Mouse (Mus musculus): ENCODE measurements around the gene Cd7.
"Not testable (repeated sequence)": the region's sequence is repeated elsewhere in the genome, so short reads cannot be mapped to it uniquely, and the experiment has no call there.

Gene Cd7

GRCm38 (mm10) chr11:121047826-121048399, 8.7 kb upstream of the Cd7 start:
- no peak for DNase-seq (ENCODE audit: low spot score)

DNA sequence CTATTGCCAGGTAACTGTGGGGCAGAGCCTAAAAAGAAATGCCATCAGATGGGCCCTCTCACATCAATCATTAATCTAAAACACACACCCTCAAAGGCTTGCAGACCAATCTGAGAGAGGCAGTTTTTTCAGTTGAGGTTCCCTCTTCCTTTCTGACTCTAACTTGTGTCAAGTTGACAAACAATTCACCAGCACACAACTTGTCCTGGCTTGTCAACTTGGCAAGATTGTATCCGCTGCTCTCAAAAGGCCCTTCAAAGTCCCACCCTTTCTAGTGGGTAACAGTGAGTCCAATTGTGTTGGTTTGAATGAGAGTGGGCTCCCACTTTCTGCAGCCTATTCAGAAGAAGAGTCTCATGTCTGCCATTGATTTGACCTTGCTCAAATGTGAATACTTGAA, 6.1 kb upstream of the Cd7 start:
- no peak for DNase-seq (ENCODE audit: low spot score)

DNA sequence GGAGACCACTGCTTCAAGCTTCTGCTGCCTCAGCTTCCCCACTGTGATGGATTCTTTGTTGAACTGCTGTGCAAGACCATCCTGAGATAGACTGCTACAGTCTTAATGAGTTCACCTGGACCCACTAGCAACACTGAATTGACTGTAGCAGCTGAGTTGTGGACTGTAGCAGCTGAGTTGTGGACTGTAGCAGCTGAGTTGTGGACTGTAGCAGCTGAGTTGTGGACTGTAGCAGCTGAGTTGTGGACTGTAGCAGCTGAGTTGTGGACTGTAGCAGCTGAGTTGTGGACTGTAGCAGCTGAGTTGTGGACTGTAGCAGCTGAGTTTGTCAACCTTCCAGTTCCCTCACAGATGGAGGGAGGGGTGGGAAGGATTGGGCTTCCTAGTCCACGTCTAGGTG, 3.8 kb upstream of the Cd7 start:
- DNase-seq (ENCODE audit: low spot score), result not testable (repeated sequence)

- DNase-seq (ENCODE audit: low spot score), result no peak
Observed at GRCm38 (mm10) chr11:121042480-121042879, 3.3 kb upstream of the Cd7 start.

DNA sequence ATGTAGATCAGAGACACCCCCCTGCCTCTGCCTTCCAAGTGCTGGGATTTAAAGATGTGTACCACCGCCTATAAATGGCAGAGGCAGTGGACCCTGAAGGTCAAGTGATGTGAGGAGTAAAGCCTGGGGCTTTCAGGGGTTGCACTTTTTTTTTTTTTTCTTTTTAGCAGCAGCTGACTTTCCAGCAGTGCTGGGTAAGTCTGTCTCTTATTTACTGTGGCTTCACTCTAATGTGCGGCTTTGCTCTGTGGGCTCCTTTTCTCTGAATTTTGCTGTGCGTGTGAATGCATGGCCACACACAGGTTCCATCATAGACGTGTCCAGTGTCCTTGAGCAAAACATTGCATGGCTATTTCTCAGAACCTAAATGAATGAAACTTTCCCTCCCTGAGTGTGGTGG, 2.4 kb upstream of the Cd7 start:
- no peak for DNase-seq (ENCODE audit: low spot score)

DNA sequence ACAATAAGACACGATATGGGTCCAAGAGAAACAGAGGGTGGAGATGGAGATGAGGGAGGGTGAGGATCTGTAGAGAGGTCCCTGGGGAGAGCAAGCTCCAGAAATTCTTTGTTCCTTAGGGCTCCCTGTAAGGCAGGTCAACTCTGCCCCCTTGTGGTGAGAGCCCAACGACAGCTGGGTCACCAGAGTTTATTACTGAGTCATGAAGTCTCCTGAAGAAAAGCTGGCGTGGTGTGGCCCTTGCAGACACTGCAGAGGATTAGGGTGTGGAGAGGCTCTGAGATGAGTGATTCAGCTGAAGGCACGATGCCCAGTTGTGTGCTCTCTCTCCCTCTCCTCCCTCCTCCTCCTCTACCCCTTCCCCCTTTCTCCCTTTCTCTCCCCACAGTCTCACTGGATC, 2.0 kb upstream of the Cd7 start:
- DNase-seq (ENCODE audit: low spot score), result peak; percentile 87

- DNase-seq (ENCODE audit: low spot score), result no peak
Observed at GRCm38 (mm10) chr11:121038366-121039240, 615 bp downstream of the Cd7 start.

DNA sequence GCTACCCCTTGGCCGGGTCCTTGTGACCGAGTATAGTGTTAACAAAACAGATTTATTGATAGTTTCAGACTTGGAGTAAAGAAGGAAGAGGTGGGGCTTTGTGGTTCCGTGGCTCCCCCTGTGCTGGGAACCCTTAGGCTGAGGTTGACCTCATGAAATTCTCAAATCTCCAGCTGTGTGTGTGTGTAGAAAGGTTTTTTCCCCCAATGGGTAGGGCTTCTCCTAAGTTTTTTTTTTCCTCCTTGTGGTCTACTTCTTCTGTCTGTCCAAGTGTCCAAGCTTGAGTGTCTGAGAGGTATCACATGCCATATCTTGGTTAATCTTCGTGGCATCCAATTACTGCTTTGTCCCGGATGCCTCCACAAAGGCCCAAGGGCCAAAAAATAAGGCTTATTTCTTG, 6.1 kb downstream of the Cd7 start:
- DNase-seq (ENCODE audit: low spot score), result no peak

- DNase-seq (ENCODE audit: low spot score), result no peak
Observed at GRCm38 (mm10) chr11:121027259-121027658, 12.0 kb downstream of the Cd7 start.

GRCm38 (mm10) chr11:121024163-121024562, 15.1 kb downstream of the Cd7 start:
- no peak for DNase-seq (ENCODE audit: low spot score)

DNA sequence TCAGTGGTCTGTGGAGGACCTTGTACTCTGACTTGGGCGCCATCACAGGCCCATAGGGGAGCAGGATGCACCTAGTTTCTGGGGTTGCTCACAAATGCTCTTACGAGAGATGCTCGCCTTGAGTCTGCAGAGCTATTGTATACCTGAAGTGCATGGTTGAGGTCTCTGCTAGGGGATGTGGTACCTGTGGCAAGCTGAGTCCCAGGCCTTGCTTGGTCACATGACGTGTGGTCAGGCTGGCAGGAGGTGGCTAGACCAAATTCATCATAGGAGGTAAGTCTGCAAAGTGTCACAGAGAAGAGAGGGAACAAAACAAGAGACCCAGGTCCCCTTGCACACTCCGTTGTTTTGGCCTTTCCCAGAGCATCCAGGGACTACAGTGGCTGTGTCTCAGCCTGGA, 19.7 kb downstream of the Cd7 start:
- no peak for DNase-seq (ENCODE audit: low spot score)

- DNase-seq (ENCODE audit: low spot score), result peak; percentile 46
Observed at GRCm38 (mm10) chr11:121017703-121018102, 21.5 kb downstream of the Cd7 start.

- DNase-seq (ENCODE audit: low spot score), result no peak
Observed at GRCm38 (mm10) chr11:121015472-121015871, 23.7 kb downstream of the Cd7 start.

GRCm38 (mm10) chr11:121014896-121015300, 24.3 kb downstream of the Cd7 start:
- DNase-seq (ENCODE audit: low spot score), result peak; percentile 23

GRCm38 (mm10) chr11:121013656-121014055, 25.6 kb downstream of the Cd7 start:
- DNase-seq (ENCODE audit: low spot score), result no peak

DNA sequence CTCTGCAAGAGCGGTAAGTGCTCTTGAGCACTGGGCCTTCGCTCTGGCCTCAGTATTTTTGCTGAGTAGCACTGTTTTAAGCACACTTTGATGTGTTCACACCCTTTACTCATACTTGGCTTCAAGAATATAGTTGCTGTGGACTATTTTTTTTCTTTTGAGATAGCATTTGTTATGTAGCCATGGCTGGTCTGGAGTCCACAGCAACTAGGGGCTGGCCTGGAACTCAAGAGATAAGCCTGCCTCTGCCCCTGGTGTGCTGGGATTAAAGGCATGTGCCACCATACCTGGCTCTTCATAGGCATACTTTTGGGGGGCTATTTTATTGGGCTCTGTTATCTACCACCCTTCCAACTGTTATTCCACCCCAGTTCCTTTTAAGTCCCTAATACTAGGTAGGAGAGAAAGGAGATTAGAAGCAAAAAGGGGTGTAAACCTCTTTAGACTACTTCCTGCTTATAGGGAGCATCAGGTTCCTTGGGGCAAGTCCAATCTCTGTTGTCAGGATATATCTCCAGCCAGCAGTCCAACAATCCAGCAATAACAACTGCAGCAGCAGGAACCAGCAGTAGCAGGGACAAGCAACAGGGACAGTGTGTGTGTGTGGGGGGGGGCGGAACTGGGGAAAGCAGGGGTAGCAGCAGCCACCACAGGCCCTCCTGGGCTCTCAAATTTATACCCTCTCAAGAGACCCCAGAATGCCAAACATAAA, 29.0 kb downstream of the Cd7 start:
- no peak for DNase-seq (ENCODE audit: low spot score)

GRCm38 (mm10) chr11:121006184-121006583, 33.0 kb downstream of the Cd7 start:
- DNase-seq (ENCODE audit: low spot score), result no peak

GRCm38 (mm10) chr11:121004281-121004680, 34.9 kb downstream of the Cd7 start:
- no peak for DNase-seq (ENCODE audit: low spot score)

DNA sequence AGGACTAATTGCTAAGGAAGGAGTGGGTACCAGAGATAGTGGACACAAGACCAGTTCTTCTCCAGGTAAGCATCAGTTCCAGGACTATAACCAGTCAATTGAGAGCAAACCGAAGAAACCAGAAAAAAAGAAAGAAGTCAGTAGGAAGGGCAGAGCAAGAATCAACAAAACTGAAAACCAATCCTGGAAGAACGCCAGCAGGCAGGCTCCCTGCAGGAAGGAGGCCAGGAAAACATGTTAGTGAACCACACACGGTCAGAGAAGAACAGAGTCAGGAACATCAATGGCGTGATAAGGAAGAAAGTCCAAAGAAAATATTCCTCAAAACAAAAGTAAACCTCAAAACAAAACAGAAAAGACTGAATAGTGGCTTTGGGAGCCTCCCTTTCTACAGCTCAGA, 37.3 kb downstream of the Cd7 start:
- DNase-seq (ENCODE audit: low spot score), result no peak

DNA sequence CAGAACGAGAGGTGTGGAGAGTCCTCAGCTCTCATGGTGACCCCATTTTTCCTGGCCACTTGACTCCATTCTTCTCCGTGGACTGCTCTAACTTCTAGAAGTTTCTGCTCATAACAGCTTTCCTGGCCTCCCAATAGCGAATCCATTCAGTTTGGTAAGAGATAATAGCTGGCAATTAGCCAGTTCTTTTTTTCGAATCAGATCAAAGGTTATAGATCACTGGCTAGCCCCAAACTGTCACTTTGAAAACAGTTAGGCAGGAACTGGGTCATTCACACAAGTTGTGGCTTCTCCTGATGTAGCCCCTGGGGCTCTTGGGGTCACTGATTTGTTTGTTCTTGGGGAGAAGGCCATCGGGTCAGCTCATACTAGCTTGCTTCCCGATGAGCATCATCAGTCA, 44.5 kb downstream of the Cd7 start:
- no peak for DNase-seq (ENCODE audit: low spot score)

DNA sequence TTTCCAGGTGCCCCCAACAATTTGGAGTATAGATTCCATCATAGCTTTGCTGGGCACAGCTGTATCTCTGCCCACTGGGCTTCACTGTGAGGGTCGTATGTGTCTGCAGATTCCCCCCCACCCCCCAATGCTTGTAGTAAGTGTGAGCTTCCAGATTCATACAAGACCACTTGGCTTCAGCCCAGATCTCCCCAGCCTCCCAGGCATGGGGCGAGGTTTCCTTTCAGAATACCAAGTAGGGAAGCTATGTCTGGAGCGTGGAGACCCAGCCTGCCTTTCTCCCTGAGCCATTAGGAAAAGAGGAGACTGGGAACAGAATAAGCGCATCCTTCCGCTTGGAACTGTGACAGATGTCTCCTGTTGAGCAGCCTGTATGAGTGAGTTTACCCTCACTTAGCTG, 45.6 kb downstream of the Cd7 start:
- DNase-seq (ENCODE audit: low spot score), result no peak

DNA sequence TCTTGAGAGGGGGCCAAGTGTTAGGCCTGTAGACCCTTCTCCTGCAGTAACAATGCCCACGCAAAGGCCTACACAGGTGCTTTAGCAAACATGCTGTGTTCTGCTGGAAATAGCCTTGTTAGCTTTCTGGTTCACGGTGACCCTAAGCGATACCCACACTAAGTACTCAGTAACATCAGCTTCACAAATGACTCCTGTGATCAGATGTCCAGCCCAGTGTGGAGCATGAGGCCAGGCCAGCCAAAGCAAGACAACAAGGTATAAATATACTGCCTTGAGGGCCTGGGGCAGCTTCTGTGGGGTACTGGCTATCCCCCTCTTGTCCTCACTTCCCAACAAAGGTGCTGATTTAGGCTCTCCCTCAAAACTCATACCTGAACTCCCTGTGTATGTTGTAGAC, 46.1 kb downstream of the Cd7 start:
- no peak for DNase-seq (ENCODE audit: low spot score)

GRCm38 (mm10) chr11:120991791-120992190, 47.4 kb downstream of the Cd7 start:
- DNase-seq (ENCODE audit: low spot score), result no peak
